Mouse (Mus musculus) heart, embryonic 14.5 days (tissue): ENCODE results near the gene Cnfn. TPM values are rescaled to one million over a fixed set of nuclear protein-coding genes. Genes with fewer than 3 reads are reported as not detected.
"Not testable (repeated sequence)": the region's sequence is repeated elsewhere in the genome, so short reads cannot be mapped to it uniquely, and the experiment has no call there.

Experiments used
- ATAC-seq: fragments of 200-750 bp; cut with Nextera tagmentation; 2 replicates; pipeline ENCODE4 v1.8.0; 2017; ENCODE audit warnings: low read depth, moderate TSS enrichment; ENCODE audit not compliant: insufficient number of reproducible peaks, insufficient read depth, low FRiP score
- H3K27ac ChIP-seq, 2 experiments: fragments of 200-500 bp in 1 of 2; fragments of 300-500 bp in 1 of 2; sonication (generic) in 1 of 2; replicated peaks in 1 of 2; 2 replicates each; pipeline ENCODE4 v1.5.1; 2012 to 2014; ENCODE audit warnings: low read depth in 2 of 2, low read length in 2 of 2, control low read depth in 1 of 2, mild to moderate bottlenecking in 1 of 2, mixed read lengths in 1 of 2; ENCODE audit not compliant: control insufficient read depth in 1 of 2, insufficient read depth in 1 of 2
- H3K27me3 ChIP-seq: fragments of 300-500 bp; sonication (generic); 2 replicates; pipeline ENCODE4 v1.6.1; 2014; ENCODE audit warnings: mild to moderate bottlenecking, low read length, control low read depth; ENCODE audit not compliant: control insufficient read depth, insufficient read depth
- H3K36me3 ChIP-seq: fragments of 300-500 bp; sonication (generic); 2 replicates; pipeline ENCODE4 v1.6.1; 2014; ENCODE audit warnings: mild to moderate bottlenecking, control low read depth, low read length, mixed read lengths; ENCODE audit not compliant: control insufficient read depth, insufficient read depth
- H3K4me1 ChIP-seq, 2 experiments: fragments of 200-500 bp in 1 of 2; fragments of 300-500 bp in 1 of 2; sonication (generic) in 1 of 2; 2 replicates each; pipeline ENCODE4 v1.6.1; 2012 to 2014; ENCODE audit warnings: low read length in 2 of 2, control low read depth in 1 of 2, mixed read lengths in 1 of 2; ENCODE audit not compliant: control insufficient read depth in 2 of 2, insufficient read depth in 2 of 2
- H3K4me2 ChIP-seq: fragments of 300-500 bp; sonication (generic); 2 replicates; pipeline ENCODE4 v1.6.1; 2014; ENCODE audit warnings: mild to moderate bottlenecking, low read length
- H3K4me3 ChIP-seq, 2 experiments: fragments of 200-500 bp in 1 of 2; fragments of 300-500 bp in 1 of 2; sonication (generic) in 1 of 2; 2 replicates each; pipeline ENCODE4 v1.5.1; 2012 to 2014; ENCODE audit warnings: low read length in 2 of 2, mild to moderate bottlenecking in 2 of 2, control low read depth in 1 of 2, low read depth in 1 of 2, moderate library complexity in 1 of 2; ENCODE audit not compliant: control insufficient read depth in 1 of 2, insufficient read depth in 1 of 2
- H3K9ac ChIP-seq: fragments of 300-500 bp; sonication (generic); 2 replicates; pipeline ENCODE4 v1.6.1; 2014; ENCODE audit warnings: mild to moderate bottlenecking, low read length
- H3K9me3 ChIP-seq: fragments of 300-500 bp; sonication (generic); 2 replicates; pipeline ENCODE4 v1.6.1; 2016; ENCODE audit warnings: low read length, control low read depth; ENCODE audit not compliant: control insufficient read depth
- WGBS: fragments of 180-500 bp; shearing (Covaris S2); extraction: QIAGEN DNeasy Blood & Tissue Kit; methylation state at CpG from one replicate; pipeline ENCODE4 v1.1.7; 2014; 5-methylcytosine and 5-hydroxymethylcytosine counted together
- polyA plus RNA-seq: library from polyadenylated mRNA; unstranded; fragments of >200 nt; fragmentation: Nextera tagmentation; extraction: Ambion mirVana; gene quantifications from 2 replicates; pipeline ENCODE4 v1.2.1, GENCODE M21; 2014

The Cnfn gene
- polyA plus RNA-seq, 1 experiment from 2014 or later, result not detected

DNA sequence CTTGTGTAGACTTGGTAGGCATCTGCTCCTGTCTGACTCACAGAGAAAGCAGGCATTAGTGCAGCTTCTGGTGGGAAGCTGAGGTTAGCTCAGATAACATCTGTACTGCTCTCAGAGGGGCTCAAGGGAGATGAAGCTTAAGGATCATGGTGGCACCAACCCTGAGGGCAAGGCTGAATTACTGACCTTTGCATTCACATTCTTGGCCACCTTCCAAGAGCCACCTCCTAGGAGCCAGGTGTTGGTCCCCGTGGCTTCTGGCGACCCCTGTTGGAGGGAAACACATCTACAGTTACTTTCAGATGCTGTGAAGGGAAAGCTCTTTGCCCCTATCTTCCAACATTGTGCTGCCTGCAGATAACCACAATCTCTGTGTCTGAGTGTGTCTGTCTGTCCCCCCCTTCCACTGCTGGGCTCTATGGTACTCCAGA is 33.2 kb upstream of the Cnfn start:
- WGBS, result 2% methylated on average over 2 of the region's 2 CpGs
- Histone ChIP-seq H3K9me3 (no peaks in the 10 kb centered on the region), H3K27ac (no peak overlapping the region), H3K4me1 (peaks cover 0 to 4% of the 10 kb centered on the region in 2 experiments; a peak in 2 of 4 replicates), H3K9ac (no peak overlapping the region), H3K36me3 (no peaks in the 10 kb centered on the region), H3K4me2 (no peak overlapping the region), H3K27me3 (no peaks in the 10 kb centered on the region), H3K4me3 (no peak overlapping the region)
- no peak for ATAC-seq

DNA sequence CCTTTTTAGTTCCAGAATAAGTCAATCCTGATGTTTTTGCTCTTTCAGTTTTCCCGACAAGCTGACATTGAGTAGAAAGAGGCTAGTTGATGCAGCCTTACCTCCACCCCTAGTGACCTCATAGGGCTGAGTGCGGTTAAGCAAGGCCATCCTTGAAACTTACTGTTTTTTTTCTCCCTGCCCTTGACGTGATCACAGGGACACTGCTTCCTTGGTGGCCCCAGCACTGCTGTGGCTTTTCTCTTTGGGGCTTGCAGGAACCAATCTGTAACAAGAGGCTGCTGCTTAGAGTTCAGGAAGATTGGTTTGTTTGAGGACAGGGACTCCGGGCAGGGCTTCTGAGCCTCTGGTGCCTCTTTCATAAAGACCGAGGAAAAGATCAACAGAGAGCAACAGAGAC is 32.5 kb upstream of the Cnfn start:
- 51% methylated on average over 5 of the region's 5 CpGs for WGBS

DNA sequence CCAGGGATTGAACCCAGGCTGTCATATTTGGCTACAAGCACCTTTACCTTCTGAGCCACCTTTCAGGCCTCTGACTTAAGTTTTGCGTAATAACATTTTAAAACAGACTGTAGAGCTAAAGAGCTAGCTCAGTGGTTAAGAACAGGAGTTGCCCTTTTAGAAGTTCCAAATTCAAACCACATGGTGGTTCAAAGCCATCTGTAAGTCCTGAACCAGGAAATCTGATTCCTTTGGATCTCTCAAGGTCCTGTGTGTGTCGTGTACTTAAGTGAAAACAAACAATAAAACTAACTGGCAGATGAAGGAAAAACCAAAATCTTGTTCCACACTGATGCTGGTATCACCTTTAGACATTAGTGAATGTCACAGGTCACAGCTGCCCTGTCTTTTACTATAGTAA is 32.0 kb upstream of the Cnfn start:
- H3K4me3 ChIP-seq, result no peak overlapping the region
- H3K27me3 ChIP-seq, result no peaks in the 10 kb centered on the region
- H3K9me3 ChIP-seq, result no peaks in the 10 kb centered on the region
- H3K4me2 ChIP-seq, result no peak overlapping the region
- no peak overlapping the region for H3K27ac ChIP-seq
- no peak for ATAC-seq
- no peak overlapping the region for H3K9ac ChIP-seq
- WGBS, result 72% methylated on average over 2 of the region's 2 CpGs
- peaks cover 0 to 4% of the 10 kb centered on the region in 2 experiments; a peak in 2 of 4 replicates for H3K4me1 ChIP-seq
- no peaks in the 10 kb centered on the region for H3K36me3 ChIP-seq

More for the DNA sequence above, 32.5 kb upstream of the Cnfn start:
- Histone ChIP-seq H3K27me3 (no peaks in the 10 kb centered on the region), H3K9me3 (no peaks in the 10 kb centered on the region), H3K4me1 (peaks cover 0 to 4% of the 10 kb centered on the region in 2 experiments; a peak in 2 of 4 replicates), H3K27ac (no peak overlapping the region), H3K4me3 (no peak overlapping the region), H3K36me3 (no peaks in the 10 kb centered on the region), H3K4me2 (no peak overlapping the region), H3K9ac (no peak overlapping the region)
- no peak for ATAC-seq

DNA sequence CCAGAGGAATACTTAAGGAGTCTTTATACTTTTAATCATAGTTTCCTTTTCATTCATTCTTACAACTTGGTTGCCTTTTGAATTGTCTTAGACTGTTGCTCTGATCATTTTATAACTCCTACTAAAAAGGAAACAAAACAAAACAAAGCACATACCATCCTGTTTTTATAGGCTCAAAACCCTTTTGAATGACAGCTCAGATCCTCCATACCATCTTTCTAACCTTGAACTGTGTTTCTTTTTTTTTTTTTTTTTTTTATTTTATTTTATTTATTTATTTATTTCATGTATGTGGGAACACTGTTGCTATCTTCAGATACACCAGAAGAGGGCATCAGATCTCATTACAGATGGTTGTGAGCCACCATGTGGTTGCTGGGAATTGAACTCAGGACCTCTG is 29.5 kb upstream of the Cnfn start:
- H3K9ac ChIP-seq, H3K4me3 ChIP-seq, H3K9me3 ChIP-seq, H3K27ac ChIP-seq, H3K4me2 ChIP-seq, H3K36me3 ChIP-seq, ATAC-seq, H3K27me3 ChIP-seq: not testable (repeated sequence)
- peaks cover 9 to 11% of the 10 kb centered on the region in 2 experiments for H3K4me1 ChIP-seq

DNA sequence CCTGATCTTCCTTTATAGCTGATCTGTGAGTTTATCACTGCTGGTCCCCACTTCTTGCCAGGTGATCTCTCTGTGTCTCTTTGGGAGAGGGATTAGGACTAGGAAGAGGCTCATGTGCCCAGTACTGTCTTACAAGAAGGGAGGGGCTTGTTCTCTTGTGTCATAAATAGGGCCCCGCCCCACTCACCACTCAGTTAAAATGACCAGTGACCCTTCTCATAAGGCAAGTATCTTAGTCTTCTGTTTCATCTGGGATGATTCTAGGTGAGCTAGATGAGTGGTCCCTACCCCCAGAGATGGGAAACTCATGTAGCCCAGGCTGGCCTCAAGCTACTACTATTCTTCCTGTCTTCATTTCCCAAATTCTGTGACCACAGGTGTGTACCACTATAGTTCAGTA is 29.1 kb upstream of the Cnfn start, which contains the start of gene Lipe:
Gene Lipe, minus strand, starts transcription at position 101 of the 400 bp plus-strand sequence.
- Histone ChIP-seq H3K9ac (no peak within 1 kb of the TSS), H3K27me3 (no peaks in the 10 kb centered on the region), H3K4me2 (no peak within 1 kb of the TSS), H3K4me1 (peaks cover 13 to 15% of the 10 kb centered on the region in 2 experiments), H3K36me3 (no peaks in the 10 kb centered on the region), H3K9me3 (no peaks in the 10 kb centered on the region), H3K4me3 (no peak within 1 kb of the TSS), H3K27ac (no peak within 1 kb of the TSS)
- no peak for ATAC-seq
- WGBS, result 86% methylated on average over 1 of the region's 1 CpGs

DNA sequence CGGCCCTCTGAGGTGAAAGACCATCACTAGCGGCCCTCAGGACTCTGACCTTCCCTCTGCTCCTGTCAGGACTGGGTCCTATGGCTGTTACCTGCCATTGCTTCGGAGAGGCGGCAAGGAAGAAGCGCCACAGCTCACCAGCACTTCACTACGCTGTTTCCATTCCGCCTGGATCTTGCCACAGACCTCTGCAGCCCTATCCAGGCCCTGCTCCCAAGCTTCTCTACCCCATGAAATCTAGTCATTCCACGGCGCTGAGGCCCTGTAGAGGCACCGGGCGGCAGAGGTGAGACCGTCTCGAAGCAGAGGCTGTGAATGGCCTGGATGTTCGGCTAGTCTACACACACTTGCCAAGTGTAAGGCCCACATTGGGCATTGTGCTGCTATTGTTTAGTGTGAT is 27.1 kb upstream of the Cnfn start:
- H3K9me3 ChIP-seq, result no peaks in the 10 kb centered on the region
- no peak overlapping the region for H3K4me3 ChIP-seq
- 90% methylated on average over 14 of the region's 14 CpGs for WGBS
- H3K27ac ChIP-seq, result no peak overlapping the region
- H3K4me2 ChIP-seq, result peak overlapping the region; percentile 92; the same call in 1 of the 2 replicates
- ATAC-seq, result no peak
- H3K27me3 ChIP-seq, result no peaks in the 10 kb centered on the region
- H3K36me3 ChIP-seq, result no peaks in the 10 kb centered on the region
- peaks cover 11 to 13% of the 10 kb centered on the region in 2 experiments for H3K4me1 ChIP-seq
- H3K9ac ChIP-seq, result no peak overlapping the region

DNA sequence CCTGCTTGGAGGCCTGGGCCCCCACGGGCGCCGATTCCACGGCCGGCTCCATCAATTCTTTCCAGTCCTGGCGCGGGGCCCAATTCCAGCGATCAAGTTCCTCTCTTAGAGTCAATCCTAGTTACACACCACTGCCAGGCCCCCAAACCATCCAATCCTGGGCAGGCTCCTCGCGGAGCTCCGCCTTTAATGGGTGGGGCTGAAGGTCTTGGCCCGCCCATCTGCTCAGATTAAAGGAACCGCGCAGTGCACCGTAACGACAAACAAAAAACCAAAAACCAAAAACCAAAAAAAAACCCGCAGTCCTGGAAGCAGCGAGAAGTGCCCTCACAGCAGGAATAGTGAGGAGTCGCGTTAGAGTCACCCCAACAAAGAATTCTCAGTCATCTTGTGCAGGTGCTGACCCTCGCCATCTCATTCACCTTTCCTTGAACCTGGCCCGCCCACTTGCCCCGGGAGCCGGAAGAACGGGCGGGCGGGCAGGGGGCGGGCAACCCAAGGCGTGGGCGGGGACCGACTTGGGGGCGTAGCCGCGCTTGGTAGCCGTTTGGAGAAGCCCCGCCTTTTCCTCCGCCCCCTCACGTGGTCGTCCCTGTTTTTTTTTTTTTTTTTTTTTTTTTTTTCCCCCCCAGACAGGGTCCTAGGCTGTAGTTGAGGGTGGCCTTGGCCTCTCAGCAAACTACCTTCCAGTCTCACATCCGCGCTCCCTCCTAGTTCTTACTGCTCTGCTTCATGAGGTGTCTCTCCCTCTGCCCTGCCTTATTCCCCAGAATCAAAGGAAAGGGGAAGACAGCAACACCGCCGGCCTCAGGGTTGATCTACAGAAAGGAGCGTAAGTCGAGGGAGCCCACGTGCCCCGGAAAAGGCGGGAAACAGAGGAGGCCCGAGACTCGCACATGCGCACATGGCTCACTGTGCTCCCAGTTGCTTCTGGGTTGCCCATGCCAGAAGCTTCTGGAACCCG is 26.3 kb upstream of the Cnfn start:
- no peaks in the 10 kb centered on the region for H3K36me3 ChIP-seq
- H3K9me3 ChIP-seq, result no peaks in the 10 kb centered on the region
- peaks cover 13 to 14% of the 10 kb centered on the region in 2 experiments for H3K4me1 ChIP-seq
- H3K27ac ChIP-seq, result peak overlapping the region; percentile 26 to 33; a peak in 2 of 4 replicates
- whole genome bisulfite sequencing, result 7% methylated on average over 49 of the region's 52 CpGs
- ATAC-seq, result peak; percentile 97
- H3K4me2 ChIP-seq, result peak overlapping the region; percentile 92
- H3K9ac ChIP-seq, result peak overlapping the region; percentile 82
- H3K27me3 ChIP-seq, result no peaks in the 10 kb centered on the region
- peak overlapping the region; percentile 76 to 95 for H3K4me3 ChIP-seq
